Mouse (Mus musculus) gonadal fat pad, adult 2 months (tissue): ENCODE data around the gene Klrb1b. TPM values are rescaled to one million over a fixed set of nuclear protein-coding genes. Genes with fewer than 3 reads are reported as not detected.

Source experiments
- DNase-seq: peaks from one replicate; pipeline ENCODE4 v3.0.0-alpha.2; 2012; ENCODE audit warnings: low read depth
- polyA plus RNA-seq: library from polyadenylated mRNA; depleted of rRNA; stranded (reverse); fragments of >200 nt; gene quantifications from 2 replicates; pipeline ENCODE4 v1.2.3, GENCODE M21; 2012; rRNA removed

The Klrb1b gene
- 0.19 and 0.41 TPM in 2 replicates for polyA plus RNA-seq

GRCm38 (mm10) chr6:128826132-128826531 lies at the start of gene Klrb1b, which contains the start of gene Gm44511:
Gene Klrb1b, minus strand, starts transcription at chr6:128826331.
Gene Gm44511, minus strand, starts transcription at chr6:128826315.
- DNase-seq: no peak

GRCm38 (mm10) chr6:128871910-128872610 lies 45.9 kb upstream of the Klrb1b start:
- no peak for DNase-seq

GRCm38 (mm10) chr6:128868861-128869260 lies 42.7 kb upstream of the Klrb1b start:
- no peak for DNase-seq

GRCm38 (mm10) chr6:128857976-128858375 lies 31.8 kb upstream of the Klrb1b start:
- no peak for DNase-seq

- DNase-seq: no peak
Measured at GRCm38 (mm10) chr6:128856250-128856649, 30.1 kb upstream of the Klrb1b start.

- DNase-seq: no peak
Measured at GRCm38 (mm10) chr6:128855477-128855876, 29.3 kb upstream of the Klrb1b start.

GRCm38 (mm10) chr6:128854895-128855294 lies 28.8 kb upstream of the Klrb1b start:
- DNase-seq: no peak

- no peak for DNase-seq
Measured at GRCm38 (mm10) chr6:128854024-128854820, 28.1 kb upstream of the Klrb1b start.

- DNase-seq: no peak
Measured at GRCm38 (mm10) chr6:128852766-128853165, 26.6 kb upstream of the Klrb1b start.

- no peak for DNase-seq
Measured at GRCm38 (mm10) chr6:128851151-128851550, 25.0 kb upstream of the Klrb1b start.

- DNase-seq: no peak
Measured at GRCm38 (mm10) chr6:128850671-128851070, 24.5 kb upstream of the Klrb1b start.

GRCm38 (mm10) chr6:128849902-128850301 lies 23.8 kb upstream of the Klrb1b start:
- no peak for DNase-seq

- DNase-seq: no peak
Measured at GRCm38 (mm10) chr6:128847401-128847800, 21.3 kb upstream of the Klrb1b start.

GRCm38 (mm10) chr6:128845998-128846542 lies 19.9 kb upstream of the Klrb1b start:
- no peak for DNase-seq

GRCm38 (mm10) chr6:128845319-128845979 lies 19.3 kb upstream of the Klrb1b start:
- no peak for DNase-seq

GRCm38 (mm10) chr6:128844586-128845080 lies 18.5 kb upstream of the Klrb1b start:
- DNase-seq: no peak

- no peak for DNase-seq
Measured at GRCm38 (mm10) chr6:128844131-128844530, 18.0 kb upstream of the Klrb1b start.

GRCm38 (mm10) chr6:128843479-128843992 lies 17.4 kb upstream of the Klrb1b start:
- no peak for DNase-seq

GRCm38 (mm10) chr6:128842945-128843478 lies 16.9 kb upstream of the Klrb1b start:
- no peak for DNase-seq

- DNase-seq: no peak
Measured at GRCm38 (mm10) chr6:128842356-128842944, 16.3 kb upstream of the Klrb1b start.
